Mouse (Mus musculus) kidney, postnatal 10 days (tissue): ENCODE data around the gene 9130213A22Rik.

Experiments used
- DNase-seq: peaks from one replicate; pipeline ENCODE4 v3.0.0; 2021; ENCODE audit warnings: mixed read lengths

9130213A22Rik gene

GRCm38 (mm10) chr11:69122336-69122951 is at the start of gene 9130213A22Rik:
Gene 9130213A22Rik (minus strand): TSS chr11:69122589.
- peak; percentile 95 for DNase-seq

- peak; percentile 87 for DNase-seq
Observed at GRCm38 (mm10) chr11:69171626-69172025, 49.2 kb upstream of the 9130213A22Rik start.

- no peak for DNase-seq
Observed at GRCm38 (mm10) chr11:69169313-69169712, 46.9 kb upstream of the 9130213A22Rik start.

- peak; percentile 28 for DNase-seq
Observed at GRCm38 (mm10) chr11:69156800-69157199, 34.4 kb upstream of the 9130213A22Rik start, which contains the start of gene Alox12b. Gene Alox12b (plus strand): TSS chr11:69156989.

DNA sequence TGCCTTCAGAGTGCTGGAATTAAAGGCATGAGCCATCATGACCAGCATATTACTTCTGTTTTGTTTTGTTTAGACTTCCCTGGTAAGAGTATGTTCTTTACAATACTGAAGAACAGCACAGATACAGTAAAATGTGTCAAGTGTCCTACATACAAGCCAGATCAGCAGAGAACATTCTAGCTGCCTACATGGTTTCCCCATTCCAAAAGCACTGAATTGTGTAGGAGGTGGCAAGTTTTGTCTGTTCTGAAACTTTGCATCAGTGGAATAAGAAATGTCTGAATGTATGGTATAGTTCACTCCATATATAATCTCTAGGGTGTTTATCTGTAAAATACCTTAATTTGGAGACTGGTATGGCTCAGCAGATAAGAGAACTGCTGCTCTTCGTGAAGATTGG is 33.0 kb upstream of the 9130213A22Rik start:
- DNase-seq = no peak

DNA sequence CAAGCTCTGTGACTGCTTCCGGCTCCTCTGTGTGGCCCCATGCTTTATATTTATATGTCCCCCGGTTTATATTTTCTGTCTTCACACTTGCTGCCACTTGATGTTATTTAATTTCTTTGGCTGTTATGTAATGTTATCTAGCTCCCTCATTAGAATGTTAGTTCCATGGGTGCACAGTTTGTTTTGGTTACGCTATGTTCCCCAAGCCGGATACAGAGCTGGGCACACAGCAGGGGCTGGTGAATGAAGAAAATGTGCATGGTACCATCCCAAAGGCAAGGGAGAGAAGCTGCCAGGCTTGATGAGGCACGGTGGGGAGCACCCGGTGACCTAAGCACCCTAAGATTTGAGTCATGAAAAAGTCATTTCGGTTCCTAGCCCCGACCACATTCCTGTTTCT is 31.4 kb upstream of the 9130213A22Rik start:
- no peak for DNase-seq

- no peak for DNase-seq
Observed at GRCm38 (mm10) chr11:69151004-69151403, 28.6 kb upstream of the 9130213A22Rik start.

DNA sequence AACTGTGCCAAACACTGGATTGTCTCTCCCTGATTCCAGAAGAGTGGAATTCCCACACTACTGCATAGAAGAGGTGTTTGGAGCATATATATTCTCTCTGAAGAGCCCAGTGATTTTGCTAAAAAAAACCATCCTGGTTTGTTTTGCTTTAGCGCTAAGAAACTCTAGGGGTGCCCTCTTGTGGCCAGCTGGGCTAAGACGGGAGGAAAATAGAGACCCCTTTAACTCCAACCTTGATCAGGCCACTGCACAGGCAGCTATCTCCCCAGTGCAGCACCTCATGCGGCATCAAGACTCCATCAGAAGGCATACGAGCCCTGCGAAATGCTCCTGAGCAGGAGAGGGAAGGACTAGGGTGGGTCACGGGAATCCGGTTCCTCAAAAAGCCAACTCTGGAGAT is 28.1 kb upstream of the 9130213A22Rik start:
- DNase-seq = peak; percentile 88

DNA sequence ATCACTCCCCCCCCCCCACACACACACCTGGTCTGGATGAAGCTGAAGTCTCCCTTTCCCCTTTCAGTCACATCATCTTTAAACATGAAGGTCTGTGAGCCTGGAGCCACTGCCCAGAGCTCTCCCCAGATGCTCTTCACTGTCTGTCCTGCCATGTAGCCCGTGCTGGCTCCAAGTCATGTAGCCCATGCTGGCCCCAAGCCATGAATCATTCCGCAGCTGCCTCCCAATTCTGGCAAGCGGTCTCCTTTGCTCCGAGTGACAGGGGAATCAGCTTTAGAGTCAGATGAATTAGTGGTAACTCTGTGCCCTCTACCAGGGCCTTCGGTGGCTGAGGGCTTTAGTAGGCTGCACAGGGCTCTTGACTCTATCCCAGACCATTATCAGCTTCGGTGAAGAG is 27.3 kb upstream of the 9130213A22Rik start:
- DNase-seq = no peak

DNA sequence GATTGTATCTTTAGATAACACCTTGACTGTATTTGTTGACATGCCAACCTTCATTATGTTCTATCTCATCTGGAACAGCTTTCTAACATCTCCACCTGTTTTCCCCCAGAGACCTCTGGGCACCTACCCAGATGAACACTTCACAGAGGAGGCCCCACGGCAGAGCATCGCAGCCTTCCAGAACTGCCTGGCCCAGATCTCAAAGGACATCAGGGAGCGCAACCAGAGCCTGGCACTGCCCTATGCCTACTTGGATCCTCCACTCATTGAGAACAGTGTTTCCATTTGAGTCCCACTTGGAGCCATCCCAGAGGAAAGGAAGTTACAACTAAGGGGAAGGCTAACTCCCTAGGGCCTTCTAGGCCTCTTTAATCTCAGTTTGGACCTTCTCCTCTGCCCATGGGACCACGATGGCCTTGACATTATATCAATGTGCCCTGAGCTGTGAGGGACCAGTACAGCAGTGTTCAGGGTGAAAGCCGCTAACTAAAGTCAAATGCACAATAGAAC is 26.1 kb upstream of the 9130213A22Rik start:
- DNase-seq = no peak

DNA sequence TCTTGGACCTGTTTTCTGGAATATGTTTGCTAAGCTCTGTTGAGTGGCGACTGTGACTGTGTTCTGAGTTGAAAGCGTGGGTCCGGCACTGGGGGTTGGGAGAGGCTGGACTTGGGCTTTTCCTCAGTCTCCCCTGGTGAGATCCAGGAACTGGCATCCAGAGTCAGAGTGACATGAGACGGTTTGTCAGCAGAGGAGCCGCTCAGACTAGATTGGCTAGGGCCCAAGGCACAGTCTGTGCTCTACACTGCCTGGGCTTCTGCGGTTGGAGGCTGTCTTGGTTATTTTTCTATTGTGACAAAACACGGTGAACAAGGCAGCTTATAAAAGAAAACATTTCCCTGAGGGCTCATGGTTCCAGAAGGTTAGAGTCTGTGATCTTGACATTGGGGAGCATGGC is 25.2 kb upstream of the 9130213A22Rik start:
- no peak for DNase-seq

DNA sequence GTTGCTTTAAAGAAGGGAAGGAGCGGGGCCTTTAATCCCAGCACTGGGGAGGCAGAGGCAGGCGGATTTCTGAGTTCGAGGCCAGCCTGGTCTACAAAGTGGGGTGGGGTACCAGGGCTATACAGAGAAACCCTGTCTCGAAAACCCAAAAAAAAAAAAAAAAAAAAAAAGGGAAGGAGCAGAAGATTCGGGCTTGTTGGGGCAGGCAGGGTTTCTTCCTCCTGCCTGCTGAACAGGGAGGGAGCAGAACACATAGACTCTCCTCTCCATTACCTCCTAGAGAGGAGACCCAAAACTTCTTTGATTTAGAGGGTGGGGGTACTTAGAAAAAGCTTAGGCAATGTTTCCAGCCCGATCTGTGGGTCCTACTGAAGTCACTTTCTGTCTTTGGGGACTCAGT is 13.0 kb upstream of the 9130213A22Rik start:
- DNase-seq = no peak

GRCm38 (mm10) chr11:69134622-69134968 is 12.2 kb upstream of the 9130213A22Rik start:
- no peak for DNase-seq

- DNase-seq = peak; percentile 62
Observed at GRCm38 (mm10) chr11:69133923-69134621, 11.7 kb upstream of the 9130213A22Rik start.

- DNase-seq = no peak
Observed at GRCm38 (mm10) chr11:69133566-69133922, 11.2 kb upstream of the 9130213A22Rik start.

- no peak for DNase-seq
Observed at GRCm38 (mm10) chr11:69128426-69129122, 6.2 kb upstream of the 9130213A22Rik start.

DNA sequence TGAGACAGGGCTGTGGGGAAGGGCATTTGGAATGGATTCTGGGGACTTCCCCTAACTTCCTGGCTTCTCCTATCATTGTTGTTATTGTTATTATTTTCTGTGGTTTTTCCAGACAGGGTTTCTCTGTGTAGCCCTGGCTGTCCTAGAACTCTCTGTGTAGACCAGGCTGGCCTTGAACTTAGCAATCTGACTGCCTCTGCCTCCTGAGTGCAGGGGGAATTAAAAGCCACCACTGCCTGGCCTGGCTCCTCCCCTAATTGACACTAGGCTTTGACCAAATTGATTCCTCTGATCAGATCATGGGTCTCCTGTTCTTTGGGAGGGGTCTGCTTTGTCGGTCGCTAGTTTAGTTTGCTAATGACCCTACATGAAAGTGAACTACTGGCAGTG is 4.3 kb upstream of the 9130213A22Rik start:
- DNase-seq = no peak

GRCm38 (mm10) chr11:69125919-69126705 is 3.7 kb upstream of the 9130213A22Rik start:
- no peak for DNase-seq

DNA sequence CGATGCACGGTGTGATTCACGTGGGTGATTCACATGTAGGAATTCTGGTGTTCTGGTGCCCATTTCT is 3.3 kb upstream of the 9130213A22Rik start, which contains the start of gene Aloxe3:
Aloxe3 (plus strand) TSS at position 45 of the 67 bp plus-strand sequence.
- no peak for DNase-seq

- peak; percentile 86 for DNase-seq
Observed at GRCm38 (mm10) chr11:69125041-69125851, 2.9 kb upstream of the 9130213A22Rik start.

DNA sequence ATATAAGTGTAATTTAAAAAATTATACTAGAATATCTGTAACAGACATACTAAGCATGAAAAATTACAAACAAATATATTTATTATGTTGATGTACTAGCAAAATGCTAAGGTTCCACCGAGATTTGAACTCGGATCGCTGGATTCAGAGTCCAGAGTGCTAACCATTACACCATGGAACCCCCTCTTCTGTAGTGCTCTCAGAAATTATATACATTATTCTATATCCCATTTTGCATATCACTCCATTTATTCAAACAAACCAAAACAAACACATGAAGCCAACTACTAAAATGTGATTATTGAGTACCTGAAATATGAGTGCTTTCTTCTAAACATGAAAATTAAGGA is 2.1 kb upstream of the 9130213A22Rik start:
- peak; percentile 77 for DNase-seq

DNA sequence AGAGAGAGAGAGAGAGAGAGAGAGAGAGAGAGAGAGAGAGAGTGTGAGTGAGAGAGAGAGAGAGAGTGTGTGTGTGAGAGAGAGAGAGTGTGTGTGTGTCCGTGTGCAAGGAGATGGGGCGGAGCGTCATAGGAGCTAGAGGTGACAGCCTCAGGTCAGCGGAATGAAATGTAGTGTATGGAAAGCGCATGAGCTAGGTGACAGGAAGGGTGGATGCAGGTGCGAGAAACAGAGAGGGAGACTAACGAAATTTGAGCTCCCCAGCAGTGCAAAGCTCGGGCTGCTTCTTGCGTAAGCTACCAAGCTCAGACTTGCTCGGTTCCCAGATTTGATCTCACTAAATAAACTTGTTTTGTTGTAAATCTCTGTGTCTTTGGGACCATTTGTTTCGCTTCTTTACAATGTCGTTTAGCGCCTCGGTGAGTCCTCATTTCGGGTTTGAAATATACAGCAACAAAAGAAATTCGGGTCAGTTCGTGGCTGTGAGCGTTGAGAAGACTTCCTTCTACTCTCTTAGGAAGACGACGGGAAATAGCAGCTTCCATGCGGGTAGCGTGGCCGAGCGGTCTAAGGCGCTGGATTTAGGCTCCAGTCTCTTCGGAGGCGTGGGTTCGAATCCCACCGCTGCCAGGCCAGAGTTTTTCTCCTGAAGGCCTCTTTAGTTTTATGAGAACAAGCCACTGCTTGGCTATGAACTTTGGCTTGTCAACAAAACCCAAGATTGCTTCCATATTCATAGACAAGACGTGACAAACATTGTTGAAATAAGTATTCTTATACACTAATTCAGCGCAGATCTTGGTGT is 1.5 kb upstream of the 9130213A22Rik start:
- peak; percentile 93 for DNase-seq
